Mouse (Mus musculus): Measurements from ENCODE around the gene Galk1.

DNA sequence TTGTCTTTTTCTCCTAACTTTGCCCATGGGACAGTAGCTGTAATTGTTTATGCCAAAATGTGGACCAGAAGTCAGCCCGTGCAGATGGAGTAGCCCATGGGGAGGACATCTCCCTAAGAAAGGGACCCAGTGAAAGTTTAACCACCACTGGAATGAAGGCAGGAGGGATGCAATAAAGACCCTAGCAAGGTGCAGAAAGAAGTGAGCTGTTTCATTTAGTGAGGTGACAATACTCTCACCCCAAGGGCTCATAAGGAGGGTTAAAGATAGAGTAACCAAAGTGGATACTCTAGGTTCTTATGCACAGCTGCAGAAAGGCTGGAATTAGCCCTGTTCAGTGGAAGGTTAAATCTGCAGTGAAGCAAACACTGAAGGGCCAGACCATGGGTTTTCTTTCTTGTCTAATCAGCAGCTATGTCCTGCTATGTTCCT lies 6.9 kb upstream of the Galk1 start:
- no peak for TF ChIP-seq CTCF (conservative IDR thresholded peaks at IDR 0.05; ENCODE audit: insufficient read depth, insufficient read length, low read depth, low read length)
- no peak for TF ChIP-seq POLR2A (IDR thresholded peaks at IDR 0.05; ENCODE audit: low read depth, low read length)

Measured in kidney, adult 2 months (tissue).